Mouse (Mus musculus): Measurements from ENCODE around the gene Efna1. TPM values are rescaled to one million over a fixed set of nuclear protein-coding genes. Genes with fewer than 3 reads are reported as not detected.
A peak's percentile ranks its signal among the peaks of the same experiment; 100 is the strongest.

Efna1 gene
- polyA plus RNA-seq, 1 experiment from 2014 or later, result 37.7 TPM

DNA sequence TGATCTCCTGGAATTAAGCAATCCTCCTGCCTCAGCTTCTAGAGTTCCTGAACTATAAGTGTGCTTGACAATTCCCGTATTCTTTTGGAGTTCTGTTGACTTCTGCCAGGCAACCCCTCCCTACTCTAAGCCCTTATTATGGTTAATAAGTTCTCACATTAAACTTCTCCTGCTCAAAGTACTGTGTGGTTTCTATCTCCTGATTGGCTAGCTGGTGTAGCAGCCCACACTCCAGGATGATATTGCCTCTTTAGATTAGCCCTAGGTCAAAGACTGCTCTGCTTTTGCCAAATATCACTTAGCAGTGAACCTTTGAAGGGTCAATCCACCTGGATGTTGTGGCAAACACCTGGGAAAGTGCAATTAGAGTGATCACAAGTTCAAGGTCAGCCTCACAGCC, 19.1 kb upstream of the Efna1 start:
- no peak for DNase-seq (ENCODE audit: low spot score)
- WGBS, result 42% methylated on average over 1 of the region's 1 CpGs
- no peaks in the 10 kb centered on the region for H3K27me3 ChIP-seq (ENCODE audit: insufficient read depth, poor library complexity, severe bottlenecking)
- H3K36me3 ChIP-seq, result no peaks in the 10 kb centered on the region
- peak overlapping the region; percentile 51 for H3K4me3 ChIP-seq
- peaks cover 9% of the 10 kb centered on the region; the same call in 1 of the 2 replicates for H3K4me1 ChIP-seq
- H3K9me3 ChIP-seq, result no peaks in the 10 kb centered on the region
- H3K27ac ChIP-seq, result 0 out of 2 replicates have a peak overlapping the region, but pooled peaks have one; percentile 57

DNA sequence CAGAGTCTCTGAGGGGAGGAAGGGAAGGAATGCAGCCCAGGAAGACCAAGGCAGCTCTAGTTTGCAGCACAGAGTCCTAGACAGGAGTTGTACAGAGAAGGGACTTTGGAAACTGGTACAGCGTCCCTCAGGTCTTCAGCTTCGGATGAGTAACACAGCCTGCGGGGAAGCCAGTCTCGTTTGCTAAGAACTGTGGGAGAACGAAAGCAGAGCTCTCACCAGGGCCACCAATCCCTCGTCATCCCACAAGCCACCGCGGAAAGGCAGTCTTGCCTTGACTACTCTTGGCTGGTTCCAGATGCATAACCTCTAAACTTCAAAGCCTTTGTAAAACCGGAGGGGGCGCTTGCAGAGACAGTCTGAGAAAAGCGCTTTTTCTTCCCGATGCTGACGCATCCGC, 18.6 kb upstream of the Efna1 start:
- no peaks in the 10 kb centered on the region for H3K36me3 ChIP-seq
- H3K4me3 ChIP-seq, result peak overlapping the region; percentile 51
- H3K27me3 ChIP-seq (ENCODE audit: insufficient read depth, poor library complexity, severe bottlenecking), result no peaks in the 10 kb centered on the region
- H3K27ac ChIP-seq, result peak overlapping the region; percentile 57; the same call in 1 of the 2 replicates
- no peaks in the 10 kb centered on the region for H3K9me3 ChIP-seq
- WGBS, result 3% methylated on average over 14 of the region's 14 CpGs
- no peak for DNase-seq (ENCODE audit: low spot score)
- peaks cover 9% of the 10 kb centered on the region; the same call in 1 of the 2 replicates for H3K4me1 ChIP-seq

DNA sequence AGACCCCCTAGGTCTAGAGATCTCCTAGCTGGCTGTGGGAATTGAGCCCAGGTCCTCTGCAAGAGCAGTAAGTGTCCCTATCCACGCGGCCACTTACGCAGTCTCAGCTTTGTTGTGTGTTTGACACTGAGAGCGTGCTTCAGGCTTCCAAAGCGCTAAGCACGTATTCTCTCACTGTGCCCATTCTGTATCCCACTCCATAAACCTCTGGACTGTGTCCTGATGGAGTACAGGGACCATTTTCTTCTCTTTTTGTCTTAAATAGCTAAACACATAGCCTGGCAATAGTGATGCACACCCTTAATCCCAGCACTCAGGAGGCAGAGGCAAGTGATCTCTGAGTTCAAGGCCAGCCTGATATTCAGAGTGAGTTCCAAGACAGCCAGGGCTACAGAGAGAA, 18.0 kb upstream of the Efna1 start:
- DNase-seq (ENCODE audit: low spot score), result no peak
- H3K27ac ChIP-seq, result no peak overlapping the region
- peaks cover 7% of the 10 kb centered on the region; the same call in 1 of the 2 replicates for H3K4me1 ChIP-seq
- H3K9me3 ChIP-seq, result no peaks in the 10 kb centered on the region
- H3K27me3 ChIP-seq (ENCODE audit: insufficient read depth, poor library complexity, severe bottlenecking), result no peaks in the 10 kb centered on the region
- no peak overlapping the region for H3K4me3 ChIP-seq
- H3K36me3 ChIP-seq, result no peaks in the 10 kb centered on the region
- 82% methylated on average over 6 of the region's 6 CpGs for WGBS

DNA sequence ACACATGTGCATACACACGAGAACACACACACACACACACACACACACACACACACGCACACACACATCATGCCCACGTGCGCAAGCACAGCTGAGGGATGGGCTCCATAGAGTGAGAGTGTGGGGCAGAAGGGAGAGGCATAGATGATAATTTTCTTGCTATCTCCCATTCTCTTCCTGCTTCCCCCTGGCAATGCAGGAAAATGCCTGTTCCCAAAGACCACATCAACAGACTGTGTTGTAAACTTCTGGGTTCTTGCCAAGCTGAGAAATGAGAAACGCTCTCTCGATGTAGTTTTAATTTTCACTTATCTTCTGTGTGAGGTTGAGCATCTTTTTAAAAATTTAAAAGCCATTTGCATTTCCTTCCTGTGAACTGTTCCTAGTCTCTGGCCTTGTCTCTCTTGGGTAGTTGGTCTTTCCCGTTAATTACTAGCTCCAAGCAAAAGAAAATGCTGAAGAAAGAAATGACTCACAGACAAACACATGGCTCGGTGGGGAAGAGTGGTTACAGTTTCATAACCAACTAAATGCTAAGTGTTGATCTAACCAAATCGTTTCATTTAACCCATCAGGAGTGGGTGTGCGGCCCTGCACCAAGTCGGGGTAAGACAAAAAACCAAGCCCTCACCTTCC, 15.9 kb upstream of the Efna1 start:
- peaks cover 12% of the 10 kb centered on the region; the same call in 1 of the 2 replicates for H3K4me1 ChIP-seq
- no peaks in the 10 kb centered on the region for H3K9me3 ChIP-seq
- no peaks in the 10 kb centered on the region for H3K27me3 ChIP-seq (ENCODE audit: insufficient read depth, poor library complexity, severe bottlenecking)
- no peak for DNase-seq (ENCODE audit: low spot score)
- H3K36me3 ChIP-seq, result no peaks in the 10 kb centered on the region
- H3K4me3 ChIP-seq, result no peak overlapping the region
- 74% methylated on average over 11 of the region's 11 CpGs for WGBS
- no peak overlapping the region for H3K27ac ChIP-seq

DNA sequence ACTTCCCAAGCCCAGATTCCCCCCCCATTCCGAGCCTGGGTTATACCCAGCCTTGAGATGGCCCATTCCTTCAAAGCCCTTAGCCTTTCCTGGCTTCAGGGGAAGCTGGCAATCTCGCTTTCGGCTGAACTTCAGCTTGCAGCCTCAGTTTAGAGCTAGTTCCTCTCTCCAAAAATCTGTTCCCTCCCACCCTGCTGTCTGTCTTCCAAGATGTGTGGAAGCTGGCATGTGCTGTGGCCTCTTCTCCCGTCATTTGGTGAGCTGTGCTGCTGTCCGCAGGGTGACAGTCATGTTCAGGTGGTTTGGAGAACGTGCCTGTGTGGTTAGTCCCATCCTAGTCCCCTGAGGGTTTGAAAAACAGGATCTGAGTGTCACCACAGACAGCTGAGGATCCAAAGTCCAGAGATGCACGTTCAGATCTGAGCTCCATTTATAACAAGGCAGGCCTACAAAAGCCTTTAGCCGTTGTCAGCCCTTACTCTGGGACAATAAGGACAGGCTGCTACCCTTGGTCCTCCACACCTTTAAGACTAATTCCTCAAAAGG, 14.8 kb upstream of the Efna1 start:
- no peak overlapping the region for H3K4me3 ChIP-seq
- 80% methylated on average over 8 of the region's 8 CpGs for WGBS
- H3K27ac ChIP-seq, result no peak overlapping the region
- H3K27me3 ChIP-seq (ENCODE audit: insufficient read depth, poor library complexity, severe bottlenecking), result no peaks in the 10 kb centered on the region
- DNase-seq (ENCODE audit: low spot score), result no peak
- no peaks in the 10 kb centered on the region for H3K36me3 ChIP-seq
- peaks cover 15% of the 10 kb centered on the region; the same call in 1 of the 2 replicates for H3K4me1 ChIP-seq
- H3K9me3 ChIP-seq, result no peaks in the 10 kb centered on the region

DNA sequence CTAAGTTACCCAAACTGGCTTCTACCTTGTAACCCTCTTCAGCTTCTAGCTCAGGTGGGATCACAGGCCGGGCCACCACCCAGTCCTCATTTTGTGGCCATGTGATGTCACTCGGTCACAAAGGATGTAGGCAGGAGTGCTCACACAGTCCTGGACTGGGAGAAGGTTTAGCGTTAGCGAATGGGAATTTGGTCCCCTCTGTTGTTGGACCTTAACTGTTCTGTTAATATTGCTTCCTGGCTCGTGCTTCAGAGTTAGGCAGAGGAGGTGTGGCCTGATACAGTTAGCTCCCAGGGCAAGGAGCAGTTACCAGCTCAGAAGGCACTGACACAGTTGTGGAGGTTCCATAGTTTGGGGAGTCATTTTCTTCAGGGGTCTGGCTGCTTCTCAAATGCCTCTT, 13.3 kb upstream of the Efna1 start:
- no peak for DNase-seq (ENCODE audit: low spot score)
- no peaks in the 10 kb centered on the region for H3K27me3 ChIP-seq (ENCODE audit: insufficient read depth, poor library complexity, severe bottlenecking)
- H3K27ac ChIP-seq, result no peak overlapping the region
- peaks cover 11% of the 10 kb centered on the region; the same call in 1 of the 2 replicates for H3K4me1 ChIP-seq
- no peak overlapping the region for H3K4me3 ChIP-seq
- no peaks in the 10 kb centered on the region for H3K9me3 ChIP-seq
- WGBS, result 67% methylated on average over 5 of the region's 5 CpGs
- H3K36me3 ChIP-seq, result no peaks in the 10 kb centered on the region

DNA sequence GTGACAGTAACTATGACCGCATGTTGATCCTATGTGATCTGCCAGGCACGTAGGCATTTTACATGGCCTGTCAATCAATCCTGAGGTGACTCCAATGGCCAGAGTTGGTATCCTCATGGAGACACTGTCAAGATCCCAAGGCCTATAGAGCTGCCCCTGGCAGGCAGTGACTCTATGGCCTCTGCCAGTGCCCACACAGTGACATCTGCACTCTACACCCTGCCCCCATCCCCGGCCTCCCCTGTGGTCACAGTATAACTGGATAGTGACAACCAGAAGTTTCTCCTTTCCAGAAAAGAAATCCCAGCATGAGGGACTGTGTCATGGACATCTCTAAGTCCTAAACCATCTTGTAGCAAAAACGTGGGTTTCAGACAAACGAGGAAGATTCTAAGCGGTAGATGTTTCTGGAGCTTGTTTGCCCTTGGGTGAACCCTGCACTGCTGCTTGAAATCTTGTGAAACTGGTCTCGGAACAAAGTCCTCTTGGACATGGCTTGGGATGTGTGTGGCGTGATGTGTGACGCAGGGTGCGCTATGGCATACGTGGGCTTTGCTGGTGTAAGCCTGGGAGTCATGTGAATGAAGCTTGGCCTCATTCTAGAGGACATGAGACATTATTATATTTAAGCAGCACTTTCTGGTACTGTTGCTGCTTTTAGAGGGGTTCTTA, 12.4 kb upstream of the Efna1 start:
- Histone ChIP-seq H3K27me3 (ENCODE audit: insufficient read depth, poor library complexity, severe bottlenecking) (no peaks in the 10 kb centered on the region), H3K4me3 (no peak overlapping the region), H3K36me3 (no peaks in the 10 kb centered on the region), H3K4me1 (peaks cover 19% of the 10 kb centered on the region), H3K9me3 (no peaks in the 10 kb centered on the region), H3K27ac (no peak overlapping the region)
- WGBS, result 84% methylated on average over 11 of the region's 11 CpGs
- no peak for DNase-seq (ENCODE audit: low spot score)

DNA sequence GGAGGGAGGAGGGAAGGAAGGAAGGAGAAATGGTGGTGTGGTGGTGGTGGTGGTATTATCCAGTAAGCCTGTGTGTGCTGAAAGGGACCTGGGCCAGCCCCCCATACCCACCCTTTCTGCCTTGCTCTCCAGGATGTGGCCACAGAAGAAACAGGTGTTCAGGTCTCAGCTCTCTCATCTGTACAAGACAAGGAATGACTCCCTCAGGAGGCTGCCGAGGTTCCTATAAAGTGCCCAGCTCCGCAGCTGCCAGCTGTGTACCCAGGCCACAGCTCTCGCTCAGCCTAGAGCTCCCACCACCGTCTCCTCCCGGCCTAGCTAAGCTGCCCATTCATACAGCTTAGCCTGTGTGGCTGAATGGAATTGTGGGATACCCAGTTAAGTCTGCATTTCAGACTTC, 11.4 kb upstream of the Efna1 start:
- 76% methylated on average over 5 of the region's 5 CpGs for WGBS

DNA sequence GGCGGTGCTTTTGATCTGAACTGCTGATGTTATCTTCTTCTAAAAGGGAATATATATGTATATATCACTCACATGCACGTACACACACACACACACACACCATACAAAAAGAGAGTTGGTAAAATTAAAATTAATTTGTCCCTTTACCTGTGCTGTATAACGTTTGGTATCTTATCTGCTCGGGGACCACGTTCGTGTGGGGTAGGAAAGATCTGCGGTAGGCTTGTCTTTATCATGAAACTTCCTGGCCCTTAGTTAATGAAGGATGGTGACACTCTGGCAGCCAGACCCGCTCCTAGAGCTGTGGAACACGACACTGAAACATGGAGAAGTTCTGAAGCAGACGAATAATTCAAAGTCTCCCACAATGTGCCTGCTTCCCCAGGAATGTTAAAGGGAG, 10.9 kb upstream of the Efna1 start:
- H3K27ac ChIP-seq, result no peak overlapping the region
- H3K4me1 ChIP-seq, result peaks cover 29% of the 10 kb centered on the region
- H3K27me3 ChIP-seq (ENCODE audit: insufficient read depth, poor library complexity, severe bottlenecking), result 0 out of 2 replicates have a peak, but pooled peaks cover 9% of the 10 kb centered on the region
- WGBS, result 47% methylated on average over 10 of the region's 10 CpGs
- H3K9me3 ChIP-seq, result no peaks in the 10 kb centered on the region
- no peaks in the 10 kb centered on the region for H3K36me3 ChIP-seq
- DNase-seq (ENCODE audit: low spot score), result no peak
- H3K4me3 ChIP-seq, result no peak overlapping the region

More for the DNA sequence above, 11.4 kb upstream of the Efna1 start:
- DNase-seq (ENCODE audit: low spot score), result no peak
- Histone ChIP-seq H3K4me1 (peaks cover 29% of the 10 kb centered on the region), H3K9me3 (no peaks in the 10 kb centered on the region), H3K27ac (no peak overlapping the region), H3K4me3 (no peak overlapping the region), H3K27me3 (ENCODE audit: insufficient read depth, poor library complexity, severe bottlenecking) (0 out of 2 replicates have a peak, but pooled peaks cover 9% of the 10 kb centered on the region), H3K36me3 (no peaks in the 10 kb centered on the region)

DNA sequence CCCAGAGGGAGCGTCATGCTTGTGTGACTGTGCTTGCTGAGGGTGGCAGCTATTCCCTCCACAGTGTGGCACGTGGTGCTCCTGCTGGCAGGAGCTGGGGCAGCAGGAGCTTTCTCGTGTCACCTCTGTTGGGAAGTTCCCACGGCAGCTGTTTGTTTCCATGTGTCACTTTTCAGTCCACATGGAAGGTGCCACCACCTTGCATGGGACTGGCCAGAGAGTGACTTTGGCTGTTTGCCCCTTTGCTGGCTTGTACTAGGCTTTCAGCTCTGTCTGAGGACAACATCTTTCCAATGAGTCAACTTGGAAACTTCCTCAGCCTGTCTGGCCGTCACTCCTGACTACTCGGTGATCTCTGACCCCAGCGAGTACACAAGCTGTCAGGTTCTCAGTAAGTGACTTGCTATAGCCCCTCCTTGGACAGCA, 7.6 kb upstream of the Efna1 start:
- no peak overlapping the region for H3K4me3 ChIP-seq
- WGBS, result 33% methylated on average over 7 of the region's 7 CpGs

DNA sequence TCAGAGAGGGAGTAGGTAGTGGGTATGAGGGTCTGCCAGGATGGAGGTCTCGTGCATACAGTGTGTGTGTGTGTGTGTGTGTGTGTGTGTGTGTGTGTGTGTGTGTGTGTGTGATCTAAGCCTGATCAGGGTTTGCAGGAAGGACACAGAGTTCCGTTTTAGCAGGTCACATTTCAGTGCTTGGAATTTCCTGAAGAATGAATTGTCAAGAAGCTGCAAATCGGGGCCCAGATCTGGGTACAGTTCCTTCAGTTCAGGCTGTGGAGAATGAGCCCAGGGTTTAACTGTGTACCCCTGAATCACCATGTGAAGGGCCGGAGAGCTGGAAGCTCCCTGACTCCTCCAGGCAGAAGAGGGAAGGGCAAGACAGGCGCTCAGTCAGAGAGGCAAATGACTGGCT, 6.3 kb upstream of the Efna1 start:
- H3K36me3 ChIP-seq, result no peaks in the 10 kb centered on the region
- H3K4me1 ChIP-seq, result peaks cover 31% of the 10 kb centered on the region
- 0 out of 2 replicates have a peak, but pooled peaks cover 14% of the 10 kb centered on the region for H3K27me3 ChIP-seq (ENCODE audit: insufficient read depth, poor library complexity, severe bottlenecking)
- H3K27ac ChIP-seq, result peak overlapping the region; percentile 29; the same call in 1 of the 2 replicates
- H3K9me3 ChIP-seq, result no peaks in the 10 kb centered on the region
- no peak overlapping the region for H3K4me3 ChIP-seq
- WGBS, result 54% methylated on average over 5 of the region's 5 CpGs
- DNase-seq (ENCODE audit: low spot score), result no peak

More for the DNA sequence above, 7.6 kb upstream of the Efna1 start:
- Histone ChIP-seq H3K36me3 (no peaks in the 10 kb centered on the region), H3K4me1 (peaks cover 32% of the 10 kb centered on the region), H3K27ac (peak overlapping the region; percentile 37; the same call in 1 of the 2 replicates), H3K27me3 (ENCODE audit: insufficient read depth, poor library complexity, severe bottlenecking) (0 out of 2 replicates have a peak, but pooled peaks cover 14% of the 10 kb centered on the region), H3K9me3 (no peaks in the 10 kb centered on the region)
- no peak for DNase-seq (ENCODE audit: low spot score)

DNA sequence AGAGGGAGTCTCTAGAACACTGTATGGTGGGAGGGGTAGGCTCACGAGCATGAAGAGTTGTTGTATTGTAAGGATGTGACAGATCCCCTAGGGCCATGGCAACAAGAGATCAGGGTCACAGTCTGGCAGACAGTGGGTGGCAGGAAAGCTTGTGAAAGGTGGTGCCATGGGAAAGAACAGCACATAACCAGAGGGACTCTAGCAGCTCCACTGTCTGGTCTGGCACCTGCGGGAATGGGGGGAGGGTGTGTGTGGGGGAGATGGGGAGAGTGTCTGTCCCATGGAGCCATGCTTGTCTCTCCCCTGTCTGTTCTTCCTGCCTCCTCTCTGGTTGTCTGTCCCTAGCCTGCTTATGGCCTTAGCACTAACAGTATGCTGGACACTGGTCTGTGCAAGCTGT, 4.6 kb upstream of the Efna1 start:
- 49% methylated on average over 2 of the region's 2 CpGs for WGBS
- H3K9me3 ChIP-seq, result no peaks in the 10 kb centered on the region
- H3K4me1 ChIP-seq, result peaks cover 41% of the 10 kb centered on the region

DNA sequence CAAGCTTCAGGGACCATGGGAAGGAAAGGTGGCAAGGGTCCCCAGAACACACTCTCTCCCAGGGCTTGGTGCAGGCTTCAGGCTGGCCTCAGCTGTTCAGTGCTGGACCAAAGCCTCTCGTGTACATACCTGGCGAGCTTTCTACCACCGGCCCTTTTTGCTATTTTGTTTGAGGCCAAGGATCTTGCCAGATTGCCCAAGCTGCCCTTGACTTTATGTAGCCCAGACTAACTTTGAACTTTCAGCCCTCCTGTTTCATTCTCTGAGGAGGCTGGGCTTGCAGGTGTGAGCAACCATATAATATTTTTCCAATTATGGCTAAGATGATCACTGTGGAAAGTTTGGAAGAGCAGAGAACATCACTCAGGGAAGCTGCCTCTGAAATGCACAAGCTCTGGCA, 3.3 kb upstream of the Efna1 start:
- Histone ChIP-seq H3K4me1 (peaks cover 51% of the 10 kb centered on the region), H3K27me3 (ENCODE audit: insufficient read depth, poor library complexity, severe bottlenecking) (0 out of 2 replicates have a peak, but pooled peaks cover 21% of the 10 kb centered on the region), H3K36me3 (no peaks in the 10 kb centered on the region), H3K4me3 (no peak overlapping the region), H3K27ac (no peak overlapping the region), H3K9me3 (no peaks in the 10 kb centered on the region)
- no peak for DNase-seq (ENCODE audit: low spot score)
- 81% methylated on average over 3 of the region's 3 CpGs for WGBS

More for the DNA sequence above, 4.6 kb upstream of the Efna1 start:
- DNase-seq (ENCODE audit: low spot score), result no peak
- Histone ChIP-seq H3K27ac (no peak overlapping the region), H3K27me3 (ENCODE audit: insufficient read depth, poor library complexity, severe bottlenecking) (0 out of 2 replicates have a peak, but pooled peaks cover 17% of the 10 kb centered on the region), H3K4me3 (no peak overlapping the region), H3K36me3 (no peaks in the 10 kb centered on the region)

All from heart, embryonic 10.5 days (tissue).